Mouse (Mus musculus) embryonic stem cell, embryonic (primary cell): ENCODE measurements around the gene Zbtb20.

Experiments
- CTCF ChIA-PET, 4 experiments: fragments of 300-600 bp in 2 of 4; fragments of 350-600 bp in 2 of 4; sonication (Branson Sonifier 250); formaldehyde crosslinking; loops; one replicate each; lab custom pipeline; 2022; ENCODE audit warnings: inconsistent platforms in 2 of 4; lab: Charles Lee
- POLR2A ChIA-PET, 4 experiments: fragments of 300-600 bp in 2 of 4; fragments of 350-600 bp in 2 of 4; sonication (Branson Sonifier 250); formaldehyde crosslinking; loops; one replicate each; lab custom pipeline; 2022; ENCODE audit warnings: antibody characterized with exemption in 4 of 4, inconsistent platforms in 1 of 4; lab: Charles Lee

The Zbtb20 gene

GRCm38 (mm10) chr16:43247026-43247425 lies 371.3 kb downstream of the Zbtb20 start:
- ChIA-PET CTCF (no interaction called here), POLR2A (no interaction called here)

- CTCF ChIA-PET = no interaction called here
- POLR2A ChIA-PET = interaction anchor here in 1 of 4 experiments (0.6 kb wide), 1 partner anchor 50 kb away, joined by 4 read pairs; no protein-coding TSS in a partner anchor
Observed at GRCm38 (mm10) chr16:43253077-43253476, 377.4 kb downstream of the Zbtb20 start.

- CTCF ChIA-PET = no interaction called here
- POLR2A ChIA-PET = interaction anchor here in 2 of 4 experiments (0.5 to 0.6 kb wide), 2 partner anchors 49 to 978 kb away, joined by 3 to 4 read pairs; no protein-coding TSS in a partner anchor
Observed at GRCm38 (mm10) chr16:43253746-43254145, 378.1 kb downstream of the Zbtb20 start.

- POLR2A ChIA-PET = interaction anchor here in 1 of 4 experiments (2.0 kb wide), 1 partner anchor 17 kb away, joined by 5 read pairs; no protein-coding TSS in a partner anchor
- CTCF ChIA-PET = no interaction called here
Observed at GRCm38 (mm10) chr16:43256191-43256899, 380.7 kb downstream of the Zbtb20 start.

- POLR2A ChIA-PET = interaction anchor here in 1 of 4 experiments (2.0 kb wide), 1 partner anchor 16 kb away, joined by 5 read pairs; no protein-coding TSS in a partner anchor
- CTCF ChIA-PET = no interaction called here
Observed at GRCm38 (mm10) chr16:43256900-43257281, 381.2 kb downstream of the Zbtb20 start.

GRCm38 (mm10) chr16:43259466-43259865 lies 383.8 kb downstream of the Zbtb20 start:
- ChIA-PET CTCF (no interaction called here), POLR2A (no interaction called here)

- CTCF ChIA-PET = no interaction called here
Observed at GRCm38 (mm10) chr16:43260862-43261261, 385.2 kb downstream of the Zbtb20 start.

GRCm38 (mm10) chr16:43274057-43274595 lies 398.4 kb downstream of the Zbtb20 start:
- POLR2A ChIA-PET = no interaction called here
- CTCF ChIA-PET = no interaction called here

More at GRCm38 (mm10) chr16:43260862-43261261, 385.2 kb downstream of the Zbtb20 start:
- POLR2A ChIA-PET = no interaction called here

GRCm38 (mm10) chr16:43276764-43277163 lies 401.1 kb downstream of the Zbtb20 start:
- CTCF ChIA-PET = no interaction called here

GRCm38 (mm10) chr16:43286319-43286718 lies 410.6 kb downstream of the Zbtb20 start:
- POLR2A ChIA-PET = interaction anchor here in 1 of 4 experiments (0.8 kb wide), 1 partner anchor 11 kb away, joined by 3 read pairs; no protein-coding TSS in a partner anchor
- CTCF ChIA-PET = no interaction called here

More at GRCm38 (mm10) chr16:43276764-43277163, 401.1 kb downstream of the Zbtb20 start:
- POLR2A ChIA-PET = no interaction called here

- CTCF ChIA-PET = no interaction called here
- POLR2A ChIA-PET = interaction anchor here in 1 of 4 experiments (0.8 kb wide), 1 partner anchor 12 kb away, joined by 3 read pairs; no protein-coding TSS in a partner anchor
Observed at GRCm38 (mm10) chr16:43286783-43287383, 411.2 kb downstream of the Zbtb20 start.

- CTCF ChIA-PET = interaction anchor here in 1 of 4 experiments (0.6 kb wide), 1 partner anchor 598 kb away, joined by 6 read pairs; no protein-coding TSS in a partner anchor
Observed at GRCm38 (mm10) chr16:43291423-43291822, 415.7 kb downstream of the Zbtb20 start.

GRCm38 (mm10) chr16:43297953-43298596 lies 422.4 kb downstream of the Zbtb20 start:
- CTCF ChIA-PET = no interaction called here
- POLR2A ChIA-PET = no interaction called here

More at GRCm38 (mm10) chr16:43291423-43291822, 415.7 kb downstream of the Zbtb20 start:
- POLR2A ChIA-PET = no interaction called here

GRCm38 (mm10) chr16:43300420-43300819 lies 424.7 kb downstream of the Zbtb20 start:
- POLR2A ChIA-PET = no interaction called here
- CTCF ChIA-PET = no interaction called here

- CTCF ChIA-PET = no interaction called here
- POLR2A ChIA-PET = no interaction called here
Observed at GRCm38 (mm10) chr16:43302171-43302570, 426.5 kb downstream of the Zbtb20 start.

- CTCF ChIA-PET = no interaction called here
- POLR2A ChIA-PET = no interaction called here
Observed at GRCm38 (mm10) chr16:43303245-43304197, 427.8 kb downstream of the Zbtb20 start.

GRCm38 (mm10) chr16:43309968-43310431 lies 434.3 kb downstream of the Zbtb20 start:
- POLR2A ChIA-PET = no interaction called here
- CTCF ChIA-PET = interaction anchor here in 1 of 4 experiments (0.6 kb wide), 1 partner anchor 1617 kb away, joined by 4 read pairs; no protein-coding TSS in a partner anchor

GRCm38 (mm10) chr16:43324009-43324408 lies 448.3 kb downstream of the Zbtb20 start:
- POLR2A ChIA-PET = no interaction called here
- CTCF ChIA-PET = no interaction called here
